Mouse (Mus musculus) forebrain, postnatal 0 days (tissue): ENCODE results near the gene Pycr1. TPM values are rescaled to one million over a fixed set of nuclear protein-coding genes. Genes with fewer than 3 reads are reported as not detected.

ENCODE experiments used
- ATAC-seq: fragments of 200-750 bp; cut with Nextera tagmentation; 2 replicates; pipeline ENCODE4 v1.8.0; 2017; ENCODE audit warnings: mild to moderate bottlenecking, moderate library complexity
- DNase-seq: peaks from one replicate; pipeline ENCODE4 v3.0.0-alpha.2; 2015
- H3K27ac ChIP-seq: fragments of 300-500 bp; sonication (generic); 2 replicates; pipeline ENCODE4 v1.5.1; 2014; ENCODE audit warnings: low read depth, mild to moderate bottlenecking, antibody characterized with exemption, low read length, moderate library complexity, mixed read lengths
- H3K27me3 ChIP-seq: fragments of 300-500 bp; sonication (generic); 2 replicates; pipeline ENCODE4 v1.6.1; 2014; ENCODE audit warnings: mild to moderate bottlenecking, low read length, mixed read lengths; ENCODE audit not compliant: insufficient read depth
- H3K36me3 ChIP-seq: fragments of 300-500 bp; sonication (generic); 2 replicates; pipeline ENCODE4 v1.6.1; 2014; ENCODE audit warnings: mild to moderate bottlenecking, moderate library complexity; ENCODE audit not compliant: insufficient read depth
- H3K4me1 ChIP-seq: fragments of 300-500 bp; sonication (generic); 2 replicates; pipeline ENCODE4 v1.6.1; 2014; ENCODE audit warnings: antibody characterized with exemption; ENCODE audit not compliant: insufficient read depth
- H3K4me2 ChIP-seq: fragments of 300-500 bp; sonication (generic); 2 replicates; pipeline ENCODE4 v1.6.1; 2014; ENCODE audit warnings: low read depth, mild to moderate bottlenecking, moderate library complexity
- H3K4me3 ChIP-seq: fragments of 300-500 bp; sonication (generic); 2 replicates; pipeline ENCODE4 v1.5.1; 2014; ENCODE audit warnings: low read depth, low read length, mixed read lengths
- H3K9ac ChIP-seq: fragments of 300-500 bp; sonication (generic); 2 replicates; pipeline ENCODE4 v1.6.1; 2014; ENCODE audit warnings: mild to moderate bottlenecking
- H3K9me3 ChIP-seq: fragments of 300-500 bp; sonication (generic); 2 replicates; pipeline ENCODE4 v1.6.1; 2016; ENCODE audit warnings: low read length
- CTCF ChIP-seq: sonication (generic); IDR thresholded peaks from 2 replicates; pipeline ENCODE4 v1.5.1; 2016; ENCODE audit warnings: antibody characterized with exemption, control low read depth, low read depth
- WGBS: fragments of 180-500 bp; shearing (Covaris S2); extraction: QIAGEN DNeasy Blood & Tissue Kit; methylation state at CpG from one replicate; pipeline ENCODE4 v1.1.7; 2014; 5-methylcytosine and 5-hydroxymethylcytosine counted together
- microRNA-seq, 2 experiments: library from miRNA; unstranded; fragments of <30 nt; microRNA quantifications; one replicate each; pipeline ENCODE4; 2016
- polyA plus RNA-seq: library from polyadenylated mRNA; unstranded; fragments of >200 nt; fragmentation: Nextera tagmentation; extraction: Ambion mirVana; gene quantifications from 2 replicates; pipeline ENCODE4 v1.2.1, GENCODE M21; 2015
- total RNA-seq: library from RNA; depleted of rRNA; stranded (reverse); fragments of >200 nt; gene quantifications from 2 replicates; pipeline ENCODE4 v1.2.3, GENCODE M21; 2014; rRNA removed

Pycr1 gene
- total and polyA plus RNA-seq, 2 experiments from 2014 or later: 13.8 to 19.5 TPM

GRCm38 (mm10) chr11:120603545-120603944 is 40.0 kb downstream of the Pycr1 start:
- DNase-seq: no peak
- Histone ChIP-seq H3K9ac (no peak overlapping the region), H3K36me3 (peaks cover 52% of the 10 kb centered on the region), H3K4me1 (peaks cover 6% of the 10 kb centered on the region; the same call in 1 of the 2 replicates), H3K9me3 (no peaks in the 10 kb centered on the region), H3K4me3 (no peak overlapping the region), H3K27ac (no peak overlapping the region), H3K27me3 (no peaks in the 10 kb centered on the region), H3K4me2 (no peak overlapping the region)
- 88% methylated on average over 2 of the region's 2 CpGs for WGBS
- TF ChIP-seq CTCF: no peak
- ATAC-seq: no peak

DNA sequence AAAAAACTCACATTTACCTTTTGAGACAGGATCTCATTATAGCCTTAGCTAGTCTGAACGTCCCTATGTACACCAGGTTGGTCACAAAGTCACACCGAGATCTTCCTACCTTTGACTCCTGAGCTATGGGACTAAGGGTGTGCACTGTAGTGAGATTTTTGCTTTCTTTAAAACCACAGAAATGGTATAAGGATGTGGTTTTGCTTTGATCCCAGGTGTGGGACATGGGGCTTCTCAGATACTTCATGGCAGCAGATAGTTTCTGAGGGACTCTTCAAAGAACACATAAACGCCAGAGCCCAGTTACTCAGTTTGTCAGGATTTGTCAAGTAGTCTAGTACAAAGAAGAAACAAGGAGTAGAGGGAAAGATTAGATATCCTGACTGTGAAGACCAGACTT is 42.9 kb downstream of the Pycr1 start:
- Histone ChIP-seq H3K4me2 (no peak overlapping the region), H3K27ac (no peak overlapping the region), H3K4me1 (peaks cover 13% of the 10 kb centered on the region), H3K36me3 (peaks cover 47% of the 10 kb centered on the region), H3K9me3 (no peaks in the 10 kb centered on the region), H3K9ac (no peak overlapping the region), H3K27me3 (no peaks in the 10 kb centered on the region), H3K4me3 (no peak overlapping the region)
- DNase-seq (no peak), ATAC-seq (no peak)
- no peak for TF ChIP-seq CTCF
- 97% methylated on average over 3 of the region's 3 CpGs for WGBS

GRCm38 (mm10) chr11:120598990-120599549 is 44.5 kb downstream of the Pycr1 start:
- DNase-seq: no peak
- WGBS: 45% methylated on average over 17 of the region's 17 CpGs
- Histone ChIP-seq H3K9me3 (no peaks in the 10 kb centered on the region), H3K4me2 (peak overlapping the region; percentile 84), H3K27ac (peak overlapping the region; percentile 79), H3K27me3 (no peaks in the 10 kb centered on the region), H3K4me1 (peaks cover 13% of the 10 kb centered on the region), H3K9ac (peak overlapping the region; percentile 91), H3K4me3 (peak overlapping the region; percentile 80), H3K36me3 (peaks cover 49% of the 10 kb centered on the region)
- no peak for TF ChIP-seq CTCF
- ATAC-seq: no peak

- H3K4me1 ChIP-seq: peaks cover 13% of the 10 kb centered on the region
- peak within 1 kb of the TSS; percentile 91 for H3K9ac ChIP-seq
- no peaks in the 10 kb centered on the region for H3K9me3 ChIP-seq
- H3K27me3 ChIP-seq: no peaks in the 10 kb centered on the region
- TF ChIP-seq CTCF: no peak
- H3K4me3 ChIP-seq: peak within 1 kb of the TSS; percentile 80
- ATAC-seq (peak; percentile 99), DNase-seq (peak; percentile 98)
- H3K36me3 ChIP-seq: peaks cover 55% of the 10 kb centered on the region
- H3K4me2 ChIP-seq: peak within 1 kb of the TSS; percentile 93
- 3% methylated on average over 88 of the region's 88 CpGs for WGBS
- H3K27ac ChIP-seq: peak within 1 kb of the TSS; percentile 85
These were observed 45.1 kb downstream of the Pycr1 start, which contains the start of the genes Alyref and Anapc11 for GRCm38 (mm10) chr11:120598283-120598989. Alyref (minus strand) TSS chr11:120598365. Anapc11 (plus strand) TSS chr11:120598421.

GRCm38 (mm10) chr11:120597240-120598235 is 46.0 kb downstream of the Pycr1 start:
- Histone ChIP-seq H3K9ac (peak overlapping the region; percentile 91), H3K27ac (peak overlapping the region; percentile 85), H3K9me3 (no peaks in the 10 kb centered on the region), H3K36me3 (peaks cover 57% of the 10 kb centered on the region), H3K4me1 (peaks cover 13% of the 10 kb centered on the region), H3K4me3 (peak overlapping the region; percentile 80), H3K4me2 (peak overlapping the region; percentile 93), H3K27me3 (no peaks in the 10 kb centered on the region)
- no peak for TF ChIP-seq CTCF
- WGBS: 7% methylated on average over 97 of the region's 99 CpGs
- no peak for DNase-seq
- peak; percentile 44 for ATAC-seq

DNA sequence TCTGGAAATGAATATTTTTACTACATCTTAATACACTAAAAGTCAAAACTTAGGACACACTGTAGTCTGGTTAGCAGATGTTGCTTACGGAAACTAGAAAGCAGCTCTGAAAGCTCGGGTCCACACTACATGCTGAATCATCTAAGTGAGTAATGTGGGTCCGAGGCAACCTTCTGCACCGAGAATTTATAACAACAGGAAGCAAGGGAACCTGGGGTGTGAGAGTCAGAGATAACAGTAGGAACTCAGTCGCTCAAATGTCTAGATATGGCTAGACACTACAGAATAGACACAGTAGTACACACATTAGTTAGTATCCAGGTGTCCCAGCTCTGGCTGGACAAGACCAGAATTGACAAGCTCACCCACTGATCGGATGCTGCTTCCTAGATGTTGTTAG is 55.0 kb downstream of the Pycr1 start:
- no peaks in the 10 kb centered on the region for H3K4me1 ChIP-seq
- peaks cover 75% of the 10 kb centered on the region for H3K36me3 ChIP-seq
- 98% methylated on average over 6 of the region's 6 CpGs for WGBS
- no peaks in the 10 kb centered on the region for H3K27me3 ChIP-seq
- no peak overlapping the region for H3K4me3 ChIP-seq
- TF ChIP-seq CTCF: no peak
- H3K27ac ChIP-seq: no peak overlapping the region
- no peak for DNase-seq
- no peak for ATAC-seq
- no peak overlapping the region for H3K9ac ChIP-seq
- no peaks in the 10 kb centered on the region for H3K9me3 ChIP-seq
- no peak overlapping the region for H3K4me2 ChIP-seq

Small RNA genes lying within 50 kb of the gene (microRNA-seq; reads per million reads assigned to microRNA genes)
- 0.73 to 0.77 reads per million in 2 experiments for gene Mir6936

Other genes with a start within 250 kb of the Pycr1 start
Only the 30 nearest of the 32 such genes appear.
- 0.33 TPM in 1 of 2 replicates, not detected in the other for gene Pde6g, start 190.3 kb downstream of the Pycr1 start, total RNA-seq
- gene Pde6g, start 190.3 kb downstream of the Pycr1 start, polyA plus RNA-seq: 0.18 and 1.4 TPM in 2 replicates
- 9.9 and 15.2 TPM in 2 replicates for gene Oxld1, start 185.7 kb downstream of the Pycr1 start, total RNA-seq
- gene Oxld1, start 185.7 kb downstream of the Pycr1 start, polyA plus RNA-seq: 12.7 and 13.8 TPM in 2 replicates
- 18.1 and 21.0 TPM in 2 replicates for gene Ccdc137, start 185.7 kb downstream of the Pycr1 start, total RNA-seq
- 13.6 and 15.4 TPM in 2 replicates for gene Ccdc137, start 185.7 kb downstream of the Pycr1 start, polyA plus RNA-seq
- gene Arl16, start 176.2 kb downstream of the Pycr1 start, total RNA-seq: 35.2 and 37.8 TPM in 2 replicates
- 40.3 and 56.4 TPM in 2 replicates for gene Arl16, start 176.2 kb downstream of the Pycr1 start, polyA plus RNA-seq
- 42.6 and 49.9 TPM in 2 replicates for gene Mrpl12, start 159.2 kb downstream of the Pycr1 start, total RNA-seq
- gene Mrpl12, start 159.2 kb downstream of the Pycr1 start, polyA plus RNA-seq: 143 and 179 TPM in 2 replicates
- gene Slc25a10, start 151.9 kb downstream of the Pycr1 start, total RNA-seq: 20.9 and 22.8 TPM in 2 replicates
- gene Slc25a10, start 151.9 kb downstream of the Pycr1 start, polyA plus RNA-seq: 20.5 and 21.1 TPM in 2 replicates
- gene Gcgr, start 113.1 kb downstream of the Pycr1 start, total RNA-seq: not detected in 2 replicates
- gene Gcgr, start 113.1 kb downstream of the Pycr1 start, polyA plus RNA-seq: 0.09 and 0.22 TPM in 2 replicates
- gene Mcrip1, start 94.0 kb downstream of the Pycr1 start, total RNA-seq: 103 and 105 TPM in 2 replicates
- gene Mcrip1, start 94.0 kb downstream of the Pycr1 start, polyA plus RNA-seq: 261 and 275 TPM in 2 replicates
- gene Ppp1r27, start 92.6 kb downstream of the Pycr1 start, total RNA-seq: not detected in 2 replicates
- gene Ppp1r27, start 92.6 kb downstream of the Pycr1 start, polyA plus RNA-seq: not detected in 2 replicates
- 162 and 174 TPM in 2 replicates for gene P4hb, start 70.5 kb downstream of the Pycr1 start, total RNA-seq
- gene P4hb, start 70.5 kb downstream of the Pycr1 start, polyA plus RNA-seq: 208 and 218 TPM in 2 replicates
- gene Arhgdia, start 62.1 kb downstream of the Pycr1 start, total RNA-seq: 214 and 237 TPM in 2 replicates
- 416 and 435 TPM in 2 replicates for gene Arhgdia, start 62.1 kb downstream of the Pycr1 start, polyA plus RNA-seq
- gene Alyref, start 45.4 kb downstream of the Pycr1 start, total RNA-seq: 99.8 and 111 TPM in 2 replicates
- gene Alyref, start 45.4 kb downstream of the Pycr1 start, polyA plus RNA-seq: 207 and 238 TPM in 2 replicates
- 54.2 and 64.2 TPM in 2 replicates for gene Anapc11, start 45.3 kb downstream of the Pycr1 start, total RNA-seq
- 207 and 226 TPM in 2 replicates for gene Anapc11, start 45.3 kb downstream of the Pycr1 start, polyA plus RNA-seq
- not detected in 2 replicates for gene Npb, start 35.3 kb downstream of the Pycr1 start, total RNA-seq
- 0.42 and 0.80 TPM in 2 replicates for gene Npb, start 35.3 kb downstream of the Pycr1 start, polyA plus RNA-seq
- 102 and 129 TPM in 2 replicates for gene Pcyt2, start 25.8 kb downstream of the Pycr1 start, total RNA-seq
- 107 and 117 TPM in 2 replicates for gene Pcyt2, start 25.8 kb downstream of the Pycr1 start, polyA plus RNA-seq
- 48.7 and 51.8 TPM in 2 replicates for gene Sirt7, start 18.5 kb downstream of the Pycr1 start, total RNA-seq
- gene Sirt7, start 18.5 kb downstream of the Pycr1 start, polyA plus RNA-seq: 37.4 and 40.7 TPM in 2 replicates
- 37.5 and 40.1 TPM in 2 replicates for gene Mafg, start 10.2 kb downstream of the Pycr1 start, total RNA-seq
- 24.6 and 39.7 TPM in 2 replicates for gene Mafg, start 10.2 kb downstream of the Pycr1 start, polyA plus RNA-seq
- gene Myadml2, start 4.4 kb upstream of the Pycr1 start, total RNA-seq: 1.1 and 3.2 TPM in 2 replicates
- gene Myadml2, start 4.4 kb upstream of the Pycr1 start, polyA plus RNA-seq: 1.3 and 1.5 TPM in 2 replicates
- gene Notum, start 17.4 kb upstream of the Pycr1 start, total RNA-seq: 5.5 and 5.9 TPM in 2 replicates
- 3.6 and 4.9 TPM in 2 replicates for gene Notum, start 17.4 kb upstream of the Pycr1 start, polyA plus RNA-seq
- gene Aspscr1, start 29.2 kb upstream of the Pycr1 start, total RNA-seq: 97.7 and 102 TPM in 2 replicates
- gene Aspscr1, start 29.2 kb upstream of the Pycr1 start, polyA plus RNA-seq: 137 and 139 TPM in 2 replicates
- 28.5 and 52.1 TPM in 2 replicates for gene Cenpx, start 70.0 kb upstream of the Pycr1 start, total RNA-seq
- gene Cenpx, start 70.0 kb upstream of the Pycr1 start, polyA plus RNA-seq: 91.3 and 114 TPM in 2 replicates
- 57.6 and 58.4 TPM in 2 replicates for gene Lrrc45, start 70.2 kb upstream of the Pycr1 start, total RNA-seq
- 31.0 and 41.0 TPM in 2 replicates for gene Lrrc45, start 70.2 kb upstream of the Pycr1 start, polyA plus RNA-seq
- 598 and 666 TPM in 2 replicates for gene Rac3, start 77.7 kb upstream of the Pycr1 start, total RNA-seq
- gene Rac3, start 77.7 kb upstream of the Pycr1 start, polyA plus RNA-seq: 681 and 697 TPM in 2 replicates
- gene Dcxr, start 83.5 kb upstream of the Pycr1 start, total RNA-seq: 7.2 and 13.2 TPM in 2 replicates
- gene Dcxr, start 83.5 kb upstream of the Pycr1 start, polyA plus RNA-seq: 11.2 and 12.7 TPM in 2 replicates
- 3.6 and 4.8 TPM in 2 replicates for gene Cbr2, start 88.3 kb upstream of the Pycr1 start, total RNA-seq
- 3.1 and 4.9 TPM in 2 replicates for gene Cbr2, start 88.3 kb upstream of the Pycr1 start, polyA plus RNA-seq
- 0.95 and 1.8 TPM in 2 replicates for gene Hmga1b, start 119.0 kb upstream of the Pycr1 start, total RNA-seq
- 1.6 and 1.7 TPM in 2 replicates for gene Hmga1b, start 119.0 kb upstream of the Pycr1 start, polyA plus RNA-seq
- gene Rfng, start 140.4 kb upstream of the Pycr1 start, total RNA-seq: 61.9 and 82.8 TPM in 2 replicates
- 114 and 125 TPM in 2 replicates for gene Rfng, start 140.4 kb upstream of the Pycr1 start, polyA plus RNA-seq
- gene Gps1, start 140.5 kb upstream of the Pycr1 start, total RNA-seq: 228 and 240 TPM in 2 replicates
- gene Gps1, start 140.5 kb upstream of the Pycr1 start, polyA plus RNA-seq: 240 and 244 TPM in 2 replicates
- gene Dus1l, start 152.6 kb upstream of the Pycr1 start, total RNA-seq: 43.0 and 52.0 TPM in 2 replicates
- gene Dus1l, start 152.6 kb upstream of the Pycr1 start, polyA plus RNA-seq: 36.1 and 38.6 TPM in 2 replicates
- gene Fasn, start 180.8 kb upstream of the Pycr1 start, total RNA-seq: 328 and 364 TPM in 2 replicates
- gene Fasn, start 180.8 kb upstream of the Pycr1 start, polyA plus RNA-seq: 72.5 and 75.6 TPM in 2 replicates